Mouse (Mus musculus) cerebellum, adult (tissue): ENCODE results near the gene Fam20c.

ENCODE experiments used
- ATAC-seq: cut with Nextera tagmentation; 2 replicates; pipeline ENCODE4 v1.9.2; 2017; ENCODE audit warnings: mild to moderate bottlenecking, moderate library complexity, mixed read lengths; ENCODE audit not compliant: insufficient number of reproducible peaks, low FRiP score, low TSS enrichment

Gene Fam20c

GRCm38 (mm10) chr5:138755453-138756301 is 1.4 kb downstream of the Fam20c start:
- no peak for ATAC-seq

GRCm38 (mm10) chr5:138756311-138757085 is 2.2 kb downstream of the Fam20c start:
- ATAC-seq, result no peak

- no peak for ATAC-seq
Measured at GRCm38 (mm10) chr5:138757135-138757534, 2.8 kb downstream of the Fam20c start.

GRCm38 (mm10) chr5:138757616-138758015 is 3.3 kb downstream of the Fam20c start:
- ATAC-seq, result no peak

GRCm38 (mm10) chr5:138758533-138758932 is 4.2 kb downstream of the Fam20c start:
- no peak for ATAC-seq

GRCm38 (mm10) chr5:138761836-138762334 is 7.6 kb downstream of the Fam20c start:
- ATAC-seq, result no peak

GRCm38 (mm10) chr5:138762361-138762760 is 8.0 kb downstream of the Fam20c start:
- ATAC-seq, result no peak

GRCm38 (mm10) chr5:138764601-138765000 is 10.3 kb downstream of the Fam20c start:
- no peak for ATAC-seq

- no peak for ATAC-seq
Measured at GRCm38 (mm10) chr5:138767650-138768049, 13.3 kb downstream of the Fam20c start.

GRCm38 (mm10) chr5:138768704-138769103 is 14.4 kb downstream of the Fam20c start:
- ATAC-seq, result no peak

GRCm38 (mm10) chr5:138769126-138769525 is 14.8 kb downstream of the Fam20c start:
- no peak for ATAC-seq

GRCm38 (mm10) chr5:138775096-138775495 is 20.8 kb downstream of the Fam20c start:
- ATAC-seq, result no peak

GRCm38 (mm10) chr5:138776346-138776745 is 22.0 kb downstream of the Fam20c start:
- no peak for ATAC-seq

GRCm38 (mm10) chr5:138778731-138779463 is 24.6 kb downstream of the Fam20c start:
- ATAC-seq, result no peak

GRCm38 (mm10) chr5:138779655-138780054 is 25.3 kb downstream of the Fam20c start:
- ATAC-seq, result no peak

GRCm38 (mm10) chr5:138782697-138783096 is 28.4 kb downstream of the Fam20c start:
- ATAC-seq, result no peak

GRCm38 (mm10) chr5:138783181-138783580 is 28.9 kb downstream of the Fam20c start:
- no peak for ATAC-seq

- ATAC-seq, result no peak
Measured at GRCm38 (mm10) chr5:138785986-138786515, 31.7 kb downstream of the Fam20c start.

- no peak for ATAC-seq
Measured at GRCm38 (mm10) chr5:138787648-138788047, 33.3 kb downstream of the Fam20c start.

- ATAC-seq, result no peak
Measured at GRCm38 (mm10) chr5:138788481-138789211, 34.3 kb downstream of the Fam20c start.
